Mouse (Mus musculus): ENCODE data around the gene Ctla2b. TPM values are rescaled to one million over a fixed set of nuclear protein-coding genes. Genes with fewer than 3 reads are reported as not detected.
"Not testable (repeated sequence)": the region's sequence is repeated elsewhere in the genome, so short reads cannot be mapped to it uniquely, and the experiment has no call there.

The Ctla2b gene
- 0.66 and 0.83 TPM in 2 replicates for polyA plus RNA-seq (2012; rRNA removed)

DNA sequence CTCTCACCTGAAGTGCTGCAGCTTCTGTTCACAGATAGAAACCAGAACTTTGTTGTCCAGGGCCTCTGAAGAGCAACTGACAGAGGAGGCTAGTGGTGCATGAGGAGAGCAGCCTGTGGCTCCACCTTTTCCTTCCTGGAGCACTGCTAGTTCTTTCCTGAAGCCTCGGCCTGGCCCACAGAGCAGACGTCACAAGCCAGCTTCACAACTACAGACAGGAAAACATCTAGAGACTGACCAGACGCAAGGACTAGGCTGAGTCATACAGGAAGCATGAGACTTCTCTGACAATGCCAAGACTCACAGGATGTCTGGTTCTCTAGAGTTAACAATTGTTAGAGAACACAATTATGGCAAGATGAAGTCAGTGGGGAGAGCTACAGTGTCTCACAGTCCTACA is at the start of gene Ctla2b:
Gene Ctla2b (minus strand): TSS at position 120 of the 400 bp plus-strand sequence.
- no peak for DNase-seq (ENCODE audit: low read depth, low spot score)

GRCm38 (mm10) chr13:60941884-60942283 is 44.6 kb upstream of the Ctla2b start, which contains the start of gene Tpbpa:
Gene Tpbpa (minus strand): TSS chr13:60941984.
- 72% methylated on average over 3 of the region's 3 CpGs for WGBS
- not testable (repeated sequence) for DNase-seq (ENCODE audit: low read depth, low spot score)

More for the DNA sequence above, at the start of gene Ctla2b:
- WGBS = 63% methylated on average over 3 of the region's 3 CpGs

DNA sequence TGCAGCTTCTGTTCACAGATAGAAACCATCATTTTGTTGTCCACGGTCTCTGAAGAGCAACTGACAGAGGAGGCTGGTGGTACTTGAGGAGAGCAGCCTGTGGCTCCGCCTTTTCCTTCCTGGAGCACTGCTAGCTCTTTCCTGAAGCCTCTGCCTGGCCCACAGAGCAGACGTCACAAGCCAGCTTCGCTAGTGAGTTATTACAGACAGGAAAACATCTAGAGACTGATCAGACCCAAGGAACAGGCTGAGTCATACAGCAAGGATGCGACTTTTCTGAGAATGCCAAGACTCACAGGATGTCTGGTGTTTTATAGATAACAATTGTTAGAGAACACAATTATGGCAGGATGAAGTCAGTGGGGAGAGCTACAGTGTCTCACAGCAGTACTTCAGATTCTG is 39.3 kb upstream of the Ctla2b start, which contains the start of the genes Gm49391 and Ctla2a:
Gene Gm49391 (minus strand): TSS at position 72 of the 402 bp plus-strand sequence.
Gene Ctla2a (minus strand): TSS at position 126 of the 402 bp plus-strand sequence.
- DNase-seq (ENCODE audit: low read depth, low spot score) = no peak
- 44% methylated on average over 5 of the region's 5 CpGs for WGBS

DNA sequence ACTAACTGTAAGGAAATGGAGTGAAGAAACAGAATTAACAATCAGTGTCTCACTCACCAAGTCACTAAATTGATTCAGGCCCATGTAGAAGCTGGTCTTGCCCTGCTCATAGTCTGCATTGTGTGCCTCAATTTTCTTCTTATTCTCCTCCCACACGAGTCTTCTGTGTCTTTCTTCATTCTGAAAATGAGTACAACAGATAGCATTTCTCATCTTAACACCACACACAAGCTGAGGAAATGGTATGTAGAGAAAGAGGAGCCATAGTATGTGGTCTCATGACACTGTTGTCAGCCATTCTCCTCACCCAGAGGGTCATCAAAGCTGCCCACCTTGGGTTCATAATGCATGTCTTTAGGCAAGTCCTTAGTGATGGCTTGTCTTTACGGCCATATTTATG is 38.2 kb upstream of the Ctla2b start, which contains the start of gene Gm49393:
Gene Gm49393 (minus strand): TSS at position 101 of the 400 bp plus-strand sequence.
- DNase-seq (ENCODE audit: low read depth, low spot score) = not testable (repeated sequence)
- 54% methylated on average over 2 of the region's 2 CpGs for WGBS

DNA sequence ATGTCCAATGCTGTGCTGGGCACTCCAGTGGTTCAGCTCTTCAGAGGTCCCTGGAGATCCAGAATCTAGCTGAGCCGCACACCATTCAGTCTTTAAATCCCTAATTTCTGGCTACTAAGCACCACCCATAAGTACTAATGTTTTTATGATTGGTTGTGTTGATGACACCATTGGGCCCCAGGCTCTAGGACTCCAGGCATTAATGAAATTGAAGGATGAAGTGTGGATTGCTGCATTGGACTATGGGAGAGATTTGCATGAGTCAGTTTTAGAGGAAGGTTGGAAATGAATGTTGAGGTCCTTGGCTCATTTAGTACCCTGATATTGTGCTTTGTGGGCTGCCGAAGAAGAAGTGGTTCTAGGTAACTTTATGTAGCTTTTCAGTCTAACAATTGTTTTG is 7.5 kb upstream of the Ctla2b start, which contains the start of gene Tpbpb:
Gene Tpbpb (minus strand): TSS at position 101 of the 400 bp plus-strand sequence.
- DNase-seq (ENCODE audit: low read depth, low spot score) = not testable (repeated sequence)
- WGBS = 81% methylated on average over 2 of the region's 2 CpGs

- not testable (repeated sequence) for DNase-seq (ENCODE audit: low read depth, low spot score)
- 82% methylated on average over 8 of the region's 8 CpGs for WGBS
These were observed 453 bp downstream of the Ctla2b start, which contains the start of gene Gm49392 for GRCm38 (mm10) chr13:60896794-60897193. Gene Gm49392 (minus strand): TSS chr13:60896894.

- no peak for DNase-seq (ENCODE audit: low read depth, low spot score)
These were observed 1.7 kb downstream of the Ctla2b start for GRCm38 (mm10) chr13:60895406-60896160.

GRCm38 (mm10) chr13:60892301-60892700 is 4.9 kb downstream of the Ctla2b start:
- 79% methylated on average over 1 of the region's 1 CpGs for WGBS
- no peak for DNase-seq (ENCODE audit: low read depth, low spot score)

- whole genome bisulfite sequencing = 69% methylated on average over 1 of the region's 1 CpGs
- DNase-seq (ENCODE audit: low read depth, low spot score) = no peak
These were observed 33.0 kb downstream of the Ctla2b start, which contains the start of gene 4930486L24Rik for GRCm38 (mm10) chr13:60864281-60864680. Gene 4930486L24Rik (minus strand): TSS chr13:60864475.

DNA sequence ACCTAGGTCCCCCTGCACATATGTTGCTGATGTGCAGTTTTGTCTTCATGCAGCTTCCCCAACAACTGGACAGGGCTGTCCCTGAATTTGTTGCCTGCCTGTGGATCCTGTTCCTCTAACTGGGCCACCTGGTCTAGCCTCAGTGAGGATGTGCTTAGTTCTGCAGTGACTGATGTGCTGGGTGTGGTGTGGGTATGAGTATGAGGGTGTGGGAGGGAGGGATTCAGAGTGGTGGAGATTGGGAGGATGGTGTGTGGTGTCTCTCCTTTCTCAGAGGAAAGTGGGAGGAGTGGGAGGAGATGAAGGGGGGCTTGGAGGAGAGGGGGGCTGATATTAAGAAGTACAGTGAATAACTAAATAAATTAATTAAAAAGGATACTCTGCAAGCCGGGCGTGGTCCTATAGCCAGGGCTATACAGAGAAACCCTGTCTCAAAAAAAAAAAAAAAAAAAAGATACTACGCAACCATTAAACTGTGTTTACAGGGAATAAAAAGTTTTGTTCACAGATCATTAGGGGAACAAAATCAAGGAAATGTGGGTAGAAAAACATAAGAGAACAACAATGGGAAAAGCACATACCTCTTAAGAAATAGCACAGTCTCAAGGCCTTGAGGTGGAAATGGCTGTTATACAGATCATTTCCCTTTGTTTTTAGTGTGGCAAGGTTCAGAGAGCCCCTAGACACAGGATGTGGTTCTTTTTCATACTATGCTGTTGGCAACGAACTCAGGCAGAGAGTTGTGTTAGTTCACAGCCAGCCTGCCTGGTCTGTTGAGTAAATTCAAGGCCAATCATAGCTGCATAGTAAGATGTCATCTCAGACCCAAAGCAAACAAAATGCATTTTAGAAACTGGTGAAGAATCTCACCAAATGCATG is 48.8 kb downstream of the Ctla2b start:
- 72% methylated on average over 4 of the region's 4 CpGs for WGBS
- no peak for DNase-seq (ENCODE audit: low read depth, low spot score)

Other genes starting within 250 kb of the Ctla2b start
- not detected in 2 replicates for gene BC051665, start 111.1 kb downstream of the Ctla2b start, polyA plus RNA-seq (2012; rRNA removed)
- gene Ctsll3, start 94.6 kb downstream of the Ctla2b start, polyA plus RNA-seq (2012; rRNA removed) = not detected in 2 replicates
- not detected in 2 replicates for gene 4930486L24Rik, start 33.0 kb downstream of the Ctla2b start, polyA plus RNA-seq (2012; rRNA removed)
- gene Gm49392, start 553 bp downstream of the Ctla2b start, polyA plus RNA-seq (2012; rRNA removed) = 0.14 and 0.15 TPM in 2 replicates
- gene Tpbpb, start 7.4 kb upstream of the Ctla2b start, polyA plus RNA-seq (2012; rRNA removed) = not detected in 2 replicates
- gene Gm49393, start 38.1 kb upstream of the Ctla2b start, polyA plus RNA-seq (2012; rRNA removed) = not detected in 2 replicates
- gene Gm49391, start 39.1 kb upstream of the Ctla2b start, polyA plus RNA-seq (2012; rRNA removed) = 0.41 TPM in 1 of 2 replicates, not detected in the other
- gene Ctla2a, start 39.2 kb upstream of the Ctla2b start, polyA plus RNA-seq (2012; rRNA removed) = 2.5 and 2.8 TPM in 2 replicates
- gene Tpbpa, start 44.5 kb upstream of the Ctla2b start, polyA plus RNA-seq (2012; rRNA removed) = not detected in 2 replicates
- gene Ctsj, start 108.5 kb upstream of the Ctla2b start, polyA plus RNA-seq (2012; rRNA removed) = not detected in 2 replicates
- not detected in 2 replicates for gene Ctsq, start 143.2 kb upstream of the Ctla2b start, polyA plus RNA-seq (2012; rRNA removed)

Data from large intestine, adult 2 months (tissue).